Mouse (Mus musculus) forebrain, embryonic 12.5 days (tissue): ENCODE results near the gene Bcl2l1. TPM values are rescaled to one million over a fixed set of nuclear protein-coding genes. Genes with fewer than 3 reads are reported as not detected.
A peak's percentile ranks its signal among the peaks of the same experiment; 100 is the strongest.

ENCODE experiments used
- ATAC-seq: fragments of 200-750 bp; cut with Nextera tagmentation; 2 replicates; pipeline ENCODE4 v1.8.0; 2017; ENCODE audit warnings: moderate TSS enrichment; ENCODE audit not compliant: low FRiP score
- H3K27ac ChIP-seq: fragments of 300-500 bp; sonication (generic); 2 replicates; pipeline ENCODE4 v1.5.1; 2016; ENCODE audit warnings: mild to moderate bottlenecking
- H3K27me3 ChIP-seq: fragments of 300-500 bp; sonication (generic); 2 replicates; pipeline ENCODE4 v1.6.1; 2016; ENCODE audit warnings: mild to moderate bottlenecking
- H3K36me3 ChIP-seq: fragments of 300-500 bp; sonication (generic); replicated peaks from 2 replicates; pipeline ENCODE4 v1.6.1; 2016; ENCODE audit warnings: mild to moderate bottlenecking
- H3K4me1 ChIP-seq: fragments of 300-500 bp; sonication (generic); 2 replicates; pipeline ENCODE4 v1.6.1; 2016
- H3K4me2 ChIP-seq: fragments of 300-500 bp; sonication (generic); 2 replicates; pipeline ENCODE4 v1.6.1; 2016; ENCODE audit warnings: mild to moderate bottlenecking, moderate library complexity
- H3K4me3 ChIP-seq: fragments of 300-500 bp; sonication (generic); replicated peaks from 2 replicates; pipeline ENCODE4 v1.5.1; 2016; ENCODE audit warnings: mild to moderate bottlenecking
- H3K9ac ChIP-seq: fragments of 300-500 bp; sonication (generic); 2 replicates; pipeline ENCODE4 v1.6.1; 2016; ENCODE audit warnings: mild to moderate bottlenecking
- H3K9me3 ChIP-seq: fragments of 300-500 bp; sonication (generic); 2 replicates; pipeline ENCODE4 v1.6.1; 2016
- WGBS: fragments of 180-500 bp; shearing (Covaris S2); methylation state at CpG from one replicate; pipeline ENCODE4 v1.1.7; 2016; 5-methylcytosine and 5-hydroxymethylcytosine counted together
- polyA plus RNA-seq: library from polyadenylated mRNA; unstranded; fragments of >200 nt; fragmentation: Nextera tagmentation; extraction: Ambion mirVana; gene quantifications from 2 replicates; pipeline ENCODE4 v1.2.1, GENCODE M21; 2016

Gene Bcl2l1
- polyA plus RNA-seq, 1 experiment from 2014 or later: 159 TPM

GRCm38 (mm10) chr2:152810158-152810941 lies 21.2 kb downstream of the Bcl2l1 start:
- Histone ChIP-seq H3K4me1 (peaks cover 20% of the 10 kb centered on the region), H3K4me3 (no peak overlapping the region), H3K9ac (no peak overlapping the region), H3K4me2 (no peak overlapping the region), H3K36me3 (no peaks in the 10 kb centered on the region), H3K27ac (no peak overlapping the region), H3K9me3 (no peaks in the 10 kb centered on the region), H3K27me3 (no peaks in the 10 kb centered on the region)
- no peak for ATAC-seq
- WGBS: 84% methylated on average over 5 of the region's 5 CpGs

GRCm38 (mm10) chr2:152808178-152808577 lies 23.4 kb downstream of the Bcl2l1 start:
- WGBS: 93% methylated on average over 3 of the region's 3 CpGs
- Histone ChIP-seq H3K4me1 (peaks cover 33% of the 10 kb centered on the region), H3K4me3 (no peak overlapping the region), H3K9me3 (no peaks in the 10 kb centered on the region), H3K27ac (no peak overlapping the region), H3K36me3 (no peaks in the 10 kb centered on the region), H3K4me2 (no peak overlapping the region), H3K27me3 (no peaks in the 10 kb centered on the region), H3K9ac (no peak overlapping the region)
- ATAC-seq: no peak

DNA sequence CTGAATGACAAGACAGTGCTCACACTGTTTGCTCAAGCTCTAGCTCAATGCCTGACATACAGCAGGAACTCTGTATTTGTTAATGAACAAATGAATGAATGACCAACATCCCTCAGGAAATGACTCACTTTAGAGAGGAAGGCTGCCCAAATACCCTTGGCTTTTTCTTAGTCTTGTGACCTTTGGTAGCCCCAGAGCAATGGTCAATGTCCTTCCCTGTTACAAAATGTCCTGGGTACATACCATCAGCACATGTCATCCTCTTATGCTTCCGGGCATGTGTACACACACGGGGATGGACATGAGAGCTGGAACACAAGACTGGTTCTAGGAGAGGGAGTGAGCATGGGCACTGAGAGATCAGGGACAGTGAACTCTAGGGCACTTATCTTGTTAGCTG lies 25.5 kb downstream of the Bcl2l1 start:
- no peak overlapping the region for H3K9ac ChIP-seq
- no peak for ATAC-seq
- H3K4me2 ChIP-seq: no peak overlapping the region
- no peaks in the 10 kb centered on the region for H3K9me3 ChIP-seq
- peaks cover 22% of the 10 kb centered on the region for H3K4me1 ChIP-seq
- H3K27ac ChIP-seq: no peak overlapping the region
- H3K4me3 ChIP-seq: no peak overlapping the region
- no peaks in the 10 kb centered on the region for H3K36me3 ChIP-seq
- no peaks in the 10 kb centered on the region for H3K27me3 ChIP-seq
- 88% methylated on average over 2 of the region's 2 CpGs for WGBS

DNA sequence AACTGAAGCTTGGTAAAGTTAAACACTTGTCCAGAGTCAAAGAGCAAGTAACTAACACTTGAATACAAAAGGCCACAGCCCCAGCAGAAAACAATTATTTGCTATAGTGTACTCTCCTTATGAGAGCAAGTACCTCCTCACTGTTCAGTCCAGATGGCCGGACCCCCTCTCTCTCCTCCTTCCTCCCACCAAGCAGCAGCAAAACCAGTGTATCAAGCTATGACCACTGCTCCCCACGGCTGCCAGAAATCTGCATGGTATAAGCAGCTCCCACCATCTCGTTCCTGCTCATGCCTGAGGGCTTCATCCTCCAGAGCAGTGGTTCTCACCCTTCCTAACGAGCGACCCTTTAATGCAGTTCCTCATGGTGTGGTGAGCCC lies 26.4 kb downstream of the Bcl2l1 start:
- Histone ChIP-seq H3K27me3 (no peaks in the 10 kb centered on the region), H3K9ac (no peak overlapping the region), H3K36me3 (no peaks in the 10 kb centered on the region), H3K9me3 (no peaks in the 10 kb centered on the region), H3K4me2 (no peak overlapping the region), H3K4me1 (peaks cover 22% of the 10 kb centered on the region), H3K4me3 (no peak overlapping the region), H3K27ac (peak overlapping the region; percentile 72)
- 37% methylated on average over 5 of the region's 5 CpGs for WGBS
- no peak for ATAC-seq

DNA sequence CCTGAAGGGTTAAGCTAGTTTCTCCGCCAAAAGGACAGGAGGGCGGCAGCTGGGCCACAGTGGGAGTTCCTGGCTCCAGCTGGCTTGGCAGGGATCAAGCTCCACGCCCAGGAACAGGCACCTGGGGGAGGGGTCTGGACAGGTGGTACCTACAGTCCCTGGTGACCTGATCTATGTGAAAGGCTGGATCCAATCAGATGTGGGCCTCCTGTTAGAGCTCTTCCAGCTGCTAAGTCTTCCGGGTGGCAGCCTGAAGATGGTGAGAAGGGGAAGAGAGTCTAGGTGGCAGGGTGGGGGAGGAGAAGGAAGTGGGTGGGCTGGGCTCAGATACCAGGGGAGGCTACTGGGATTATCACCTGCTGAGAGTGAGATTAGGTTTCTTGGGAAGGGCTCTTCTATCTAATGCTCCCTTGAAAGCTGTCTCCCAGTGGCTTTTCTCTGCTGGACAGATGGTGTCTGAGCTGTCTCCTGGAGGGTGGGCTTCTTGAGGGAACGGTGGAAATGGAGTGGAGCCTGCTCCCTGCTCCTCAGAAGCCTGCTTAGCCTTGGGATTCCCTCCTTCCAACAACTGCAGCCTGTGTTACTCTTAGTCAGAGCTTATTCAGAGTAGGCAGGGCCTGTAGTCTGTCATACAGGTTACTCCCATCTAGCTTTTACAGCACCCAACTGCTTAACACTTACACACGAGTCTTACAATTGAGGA lies 27.0 kb downstream of the Bcl2l1 start:
- H3K9me3 ChIP-seq: no peaks in the 10 kb centered on the region
- peak overlapping the region; percentile 1; the same call in 1 of the 2 replicates for H3K9ac ChIP-seq
- H3K27ac ChIP-seq: peak overlapping the region; percentile 72
- peak overlapping the region; percentile 31; the same call in 1 of the 2 replicates for H3K4me2 ChIP-seq
- no peaks in the 10 kb centered on the region for H3K36me3 ChIP-seq
- peaks cover 20% of the 10 kb centered on the region for H3K4me1 ChIP-seq
- peak; percentile 46; the same call in 1 of the 2 replicates for ATAC-seq
- no peaks in the 10 kb centered on the region for H3K27me3 ChIP-seq
- 12% methylated on average over 6 of the region's 6 CpGs for WGBS
- H3K4me3 ChIP-seq: no peak overlapping the region

DNA sequence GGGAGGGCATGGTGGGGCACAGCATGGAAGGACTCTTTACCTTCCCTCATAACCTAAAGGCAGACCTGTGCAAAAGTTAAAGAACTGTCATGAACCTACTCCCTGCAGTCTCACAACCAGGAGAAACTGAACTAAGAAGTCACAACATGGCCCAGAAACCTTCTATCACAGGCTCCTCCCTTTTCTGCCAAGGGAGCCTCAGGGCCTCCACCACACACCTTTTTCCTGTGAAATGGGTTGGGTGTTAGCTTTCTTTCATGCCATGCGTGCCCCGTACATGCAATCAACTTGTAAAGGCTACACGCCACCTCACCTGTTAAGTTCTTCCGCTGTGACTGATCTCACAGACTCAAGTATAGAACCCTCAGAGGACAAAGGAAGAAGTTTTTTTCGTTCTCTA lies 28.4 kb downstream of the Bcl2l1 start:
- no peaks in the 10 kb centered on the region for H3K27me3 ChIP-seq
- H3K9ac ChIP-seq: no peak overlapping the region
- H3K9me3 ChIP-seq: no peaks in the 10 kb centered on the region
- H3K4me1 ChIP-seq: peaks cover 20% of the 10 kb centered on the region
- 87% methylated on average over 5 of the region's 5 CpGs for WGBS
- no peak overlapping the region for H3K4me2 ChIP-seq
- H3K27ac ChIP-seq: no peak overlapping the region
- no peak overlapping the region for H3K4me3 ChIP-seq
- no peak for ATAC-seq
- H3K36me3 ChIP-seq: no peaks in the 10 kb centered on the region

- ATAC-seq: no peak
These were observed 29.2 kb downstream of the Bcl2l1 start for GRCm38 (mm10) chr2:152802303-152802702.

DNA sequence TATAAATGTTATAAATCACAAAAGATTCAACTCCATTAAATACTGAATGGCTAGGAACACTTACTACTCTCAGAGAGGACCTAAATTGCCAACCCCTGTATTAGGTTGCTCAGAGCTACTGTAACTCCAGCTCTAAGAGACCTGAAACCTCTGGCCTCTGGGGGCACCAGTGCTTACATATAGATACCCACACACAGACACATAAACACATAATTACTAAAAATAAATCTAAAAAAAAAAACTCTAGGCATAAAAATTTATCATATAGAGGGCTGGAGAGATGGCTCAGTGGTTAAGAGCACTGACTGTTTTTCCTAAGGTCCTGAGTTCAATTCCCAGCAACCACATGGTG lies 30.8 kb downstream of the Bcl2l1 start:
- no peaks in the 10 kb centered on the region for H3K27me3 ChIP-seq
- no peak overlapping the region for H3K9ac ChIP-seq
- H3K36me3 ChIP-seq: no peaks in the 10 kb centered on the region
- H3K4me1 ChIP-seq: peaks cover 17% of the 10 kb centered on the region
- H3K4me3 ChIP-seq: no peak overlapping the region
- H3K27ac ChIP-seq: no peak overlapping the region
- H3K9me3 ChIP-seq: no peaks in the 10 kb centered on the region
- ATAC-seq: no peak
- H3K4me2 ChIP-seq: no peak overlapping the region

More at GRCm38 (mm10) chr2:152802303-152802702, 29.2 kb downstream of the Bcl2l1 start:
- H3K27me3 ChIP-seq: no peaks in the 10 kb centered on the region
- no peaks in the 10 kb centered on the region for H3K9me3 ChIP-seq
- WGBS: 91% methylated on average over 10 of the region's 10 CpGs
- no peak overlapping the region for H3K4me2 ChIP-seq
- H3K9ac ChIP-seq: no peak overlapping the region
- H3K4me3 ChIP-seq: no peak overlapping the region
- peaks cover 20% of the 10 kb centered on the region for H3K4me1 ChIP-seq
- H3K36me3 ChIP-seq: no peaks in the 10 kb centered on the region
- no peak overlapping the region for H3K27ac ChIP-seq

GRCm38 (mm10) chr2:152799954-152800761 lies 31.4 kb downstream of the Bcl2l1 start:
- H3K9me3 ChIP-seq: no peaks in the 10 kb centered on the region
- H3K4me1 ChIP-seq: peaks cover 11% of the 10 kb centered on the region
- H3K9ac ChIP-seq: no peak overlapping the region
- H3K27me3 ChIP-seq: no peaks in the 10 kb centered on the region
- H3K36me3 ChIP-seq: no peaks in the 10 kb centered on the region
- H3K4me2 ChIP-seq: no peak overlapping the region
- H3K4me3 ChIP-seq: no peak overlapping the region
- H3K27ac ChIP-seq: no peak overlapping the region
- no peak for ATAC-seq
- 79% methylated on average over 7 of the region's 7 CpGs for WGBS

DNA sequence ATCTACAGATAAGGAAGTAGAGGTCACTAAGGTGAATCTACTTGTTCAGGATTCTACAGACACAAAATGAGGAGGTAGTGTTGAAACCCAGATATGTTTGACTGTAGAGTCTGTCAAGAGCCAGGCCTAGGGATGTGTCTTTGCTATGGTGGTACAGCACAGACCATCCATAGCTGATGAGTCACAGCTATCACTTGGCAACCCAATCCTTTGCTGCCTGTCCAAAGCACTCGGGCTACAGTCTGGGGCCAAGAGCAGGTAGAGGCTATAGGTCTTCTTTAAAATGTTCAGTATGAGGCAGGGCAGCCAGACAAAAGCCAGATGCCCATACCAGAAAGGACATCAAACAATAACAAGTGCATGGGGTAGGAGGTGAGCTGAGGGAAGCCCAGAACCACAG lies 33.9 kb downstream of the Bcl2l1 start:
- Histone ChIP-seq H3K9ac (no peak overlapping the region), H3K36me3 (no peaks in the 10 kb centered on the region), H3K4me3 (no peak overlapping the region), H3K9me3 (no peaks in the 10 kb centered on the region), H3K4me2 (no peak overlapping the region), H3K4me1 (no peaks in the 10 kb centered on the region), H3K27me3 (no peaks in the 10 kb centered on the region), H3K27ac (no peak overlapping the region)
- ATAC-seq: no peak
- 90% methylated on average over 1 of the region's 1 CpGs for WGBS

DNA sequence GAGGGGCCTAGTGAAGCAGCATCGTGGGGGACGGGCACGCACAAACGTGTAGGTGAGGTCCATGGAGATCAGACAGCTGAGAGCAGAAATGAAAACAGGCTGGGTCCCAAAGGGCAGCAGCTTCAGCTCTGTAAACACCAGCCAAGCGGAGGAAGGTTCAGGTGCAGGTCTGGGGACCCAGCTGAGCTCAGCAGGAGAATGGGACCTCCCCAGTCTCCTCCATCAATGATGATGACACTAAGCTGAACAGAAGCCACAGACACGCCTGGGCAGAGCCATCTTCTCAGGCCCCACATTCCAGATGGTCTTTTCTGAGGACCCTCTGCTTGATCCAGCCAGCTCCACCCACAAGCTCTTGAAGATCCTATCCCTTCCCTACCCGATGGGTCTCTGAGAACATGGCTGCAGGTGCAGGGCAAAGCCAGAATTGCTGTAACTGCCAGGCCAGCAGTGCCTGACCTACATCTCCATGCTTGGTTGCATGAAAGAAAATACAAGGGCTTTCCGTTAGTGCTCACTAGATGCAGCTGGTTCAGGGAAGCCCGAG lies 37.2 kb downstream of the Bcl2l1 start:
- 89% methylated on average over 9 of the region's 9 CpGs for WGBS
- ATAC-seq: no peak

GRCm38 (mm10) chr2:152793381-152793780 lies 38.1 kb downstream of the Bcl2l1 start:
- ATAC-seq: no peak
- no peak overlapping the region for H3K4me3 ChIP-seq
- no peak overlapping the region for H3K4me2 ChIP-seq
- peaks cover 10% of the 10 kb centered on the region for H3K4me1 ChIP-seq
- no peak overlapping the region for H3K27ac ChIP-seq
- H3K27me3 ChIP-seq: no peaks in the 10 kb centered on the region
- no peaks in the 10 kb centered on the region for H3K9me3 ChIP-seq
- WGBS: 95% methylated on average over 5 of the region's 5 CpGs
- no peak overlapping the region for H3K9ac ChIP-seq
- H3K36me3 ChIP-seq: peaks cover 7% of the 10 kb centered on the region

More for the DNA sequence above, 37.2 kb downstream of the Bcl2l1 start:
- H3K9me3 ChIP-seq: no peaks in the 10 kb centered on the region
- H3K4me3 ChIP-seq: no peak overlapping the region
- no peak overlapping the region for H3K9ac ChIP-seq
- no peak overlapping the region for H3K27ac ChIP-seq
- peaks cover 6% of the 10 kb centered on the region for H3K4me1 ChIP-seq
- H3K4me2 ChIP-seq: no peak overlapping the region
- peaks cover 7% of the 10 kb centered on the region for H3K36me3 ChIP-seq
- no peaks in the 10 kb centered on the region for H3K27me3 ChIP-seq
